Mouse (Mus musculus) embryonic stem cell, embryonic (primary cell): ENCODE results near the gene Olfr417.
"Not testable (repeated sequence)": the region's sequence is repeated elsewhere in the genome, so short reads cannot be mapped to it uniquely, and the experiment has no call there.

Experiments
- CTCF ChIA-PET, 4 experiments: fragments of 300-600 bp in 2 of 4; fragments of 350-600 bp in 2 of 4; sonication (Branson Sonifier 250); formaldehyde crosslinking; loops; one replicate each; lab custom pipeline; 2022; ENCODE audit warnings: inconsistent platforms in 2 of 4; lab: Charles Lee
- POLR2A ChIA-PET, 4 experiments: fragments of 300-600 bp in 2 of 4; fragments of 350-600 bp in 2 of 4; sonication (Branson Sonifier 250); formaldehyde crosslinking; loops; one replicate each; lab custom pipeline; 2022; ENCODE audit warnings: antibody characterized with exemption in 4 of 4, inconsistent platforms in 1 of 4; lab: Charles Lee

The Olfr417 gene

DNA sequence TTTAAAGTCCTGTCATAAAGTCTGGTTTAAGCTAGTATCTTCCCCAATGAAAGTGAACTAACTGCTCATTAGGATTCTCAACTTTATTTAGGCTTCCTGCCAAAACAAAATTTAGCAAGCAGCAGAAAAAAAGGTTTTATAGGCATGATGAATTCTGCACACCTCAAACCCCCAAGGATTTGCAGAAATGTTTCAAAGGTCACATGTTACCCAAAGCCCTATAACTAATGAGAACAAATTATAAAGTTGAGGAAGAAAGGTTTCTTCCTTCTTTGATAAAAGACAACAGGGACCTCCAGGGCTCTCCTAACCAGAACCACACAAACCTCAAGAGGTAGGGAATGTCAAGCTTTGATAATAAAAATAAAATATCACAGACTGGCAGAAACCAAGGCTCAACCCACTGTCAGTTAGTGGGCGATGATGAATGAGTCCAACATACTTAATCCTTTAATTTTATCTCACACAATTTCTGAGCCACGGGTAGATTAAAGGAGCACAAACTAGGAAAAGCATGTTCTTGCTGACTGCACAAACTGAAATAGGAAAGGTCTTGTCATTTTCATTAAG, at the start of gene Olfr417:
Olfr417 (plus strand) TSS at position 241 of the 570 bp plus-strand sequence.
- POLR2A ChIA-PET: no interaction called here
- CTCF ChIA-PET: no interaction called here

DNA sequence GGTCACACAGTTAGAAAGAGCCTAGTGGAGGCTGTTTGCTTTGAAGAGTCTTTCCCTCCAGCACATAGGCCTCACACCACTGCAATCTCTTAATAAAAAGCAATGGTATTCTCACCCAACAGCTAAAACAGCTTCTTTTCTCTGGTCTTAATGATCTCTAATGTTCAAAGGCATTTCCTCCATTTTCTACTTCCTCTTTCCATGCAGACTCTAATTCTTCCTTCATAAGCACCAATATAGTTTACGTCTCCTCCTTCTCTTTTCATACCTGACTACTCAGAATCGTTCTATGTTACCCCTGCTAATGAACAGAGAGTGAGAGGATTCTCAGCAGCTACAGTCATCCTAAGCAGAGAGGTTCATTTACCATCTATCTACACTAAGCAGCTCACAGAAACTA, 47.6 kb upstream of the Olfr417 start:
- CTCF ChIA-PET: no interaction called here
- POLR2A ChIA-PET: no interaction called here

DNA sequence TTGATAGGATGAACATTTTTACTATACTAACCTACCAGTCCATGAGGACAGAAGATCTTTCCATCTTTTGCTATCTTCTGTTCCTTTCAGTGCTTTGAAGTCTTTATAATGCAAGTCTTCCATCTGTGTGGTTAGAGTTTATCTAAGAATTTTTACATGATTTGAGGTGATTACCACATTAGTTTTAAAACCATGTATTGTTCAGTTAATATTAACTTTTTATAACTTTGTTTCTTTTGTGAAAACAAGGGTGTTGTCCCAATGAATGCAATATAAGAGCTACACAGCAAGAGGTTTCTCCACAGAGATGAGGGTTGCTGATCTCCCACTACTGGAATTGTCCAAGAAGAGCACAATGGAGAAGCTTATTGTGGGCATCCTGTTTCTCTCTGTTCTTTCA, 34.7 kb upstream of the Olfr417 start, which contains the start of gene Mptx1:
Mptx1 (plus strand) TSS at position 301 of the 400 bp plus-strand sequence.
- ChIA-PET POLR2A (no interaction called here), CTCF (interaction anchor here in 1 of 4 experiments (1.3 kb wide), 1 partner anchor 1053 kb away, joined by 4 read pairs; the partner anchor contains the start of gene Mptx2)

DNA sequence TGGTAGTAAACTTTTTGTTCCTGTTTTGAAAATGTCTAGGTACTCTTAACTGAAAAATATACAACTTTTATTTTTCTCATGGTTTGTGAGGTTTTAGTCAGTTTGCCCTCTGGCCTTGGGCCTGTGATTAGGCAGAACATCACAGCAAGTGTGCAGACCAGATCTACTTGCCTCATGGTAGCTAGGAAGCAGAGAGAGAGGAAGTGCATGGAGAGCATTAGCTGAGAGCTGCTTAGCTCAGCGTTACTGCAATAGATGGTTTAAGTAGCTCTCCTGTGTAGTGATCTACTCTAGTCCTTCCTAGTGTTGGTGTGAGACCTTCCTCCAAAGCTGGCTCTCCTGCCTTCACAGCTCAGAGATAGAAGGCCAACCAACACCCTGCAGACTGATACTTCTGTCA, 11.3 kb upstream of the Olfr417 start:
- POLR2A ChIA-PET, CTCF ChIA-PET: not testable (repeated sequence)

DNA sequence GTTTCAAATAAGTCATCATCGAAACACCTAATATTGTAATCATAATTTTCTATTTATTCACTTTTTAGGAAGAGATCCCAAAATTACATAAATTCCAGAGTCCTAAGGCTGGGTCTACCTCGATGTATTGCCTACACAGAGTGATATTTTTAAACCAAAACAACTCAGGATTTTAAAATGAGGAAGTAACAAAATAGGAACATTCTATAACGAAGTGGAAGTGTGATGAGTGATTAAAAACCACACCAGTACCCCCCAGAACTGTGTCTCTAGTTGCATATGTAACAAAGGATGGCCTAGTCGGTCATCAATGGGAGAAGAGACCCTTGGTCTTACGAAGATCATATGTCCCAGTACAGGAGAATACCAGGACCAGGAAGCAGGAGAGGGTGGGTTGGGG, 10.3 kb upstream of the Olfr417 start:
- POLR2A ChIA-PET: no interaction called here
- CTCF ChIA-PET: no interaction called here

DNA sequence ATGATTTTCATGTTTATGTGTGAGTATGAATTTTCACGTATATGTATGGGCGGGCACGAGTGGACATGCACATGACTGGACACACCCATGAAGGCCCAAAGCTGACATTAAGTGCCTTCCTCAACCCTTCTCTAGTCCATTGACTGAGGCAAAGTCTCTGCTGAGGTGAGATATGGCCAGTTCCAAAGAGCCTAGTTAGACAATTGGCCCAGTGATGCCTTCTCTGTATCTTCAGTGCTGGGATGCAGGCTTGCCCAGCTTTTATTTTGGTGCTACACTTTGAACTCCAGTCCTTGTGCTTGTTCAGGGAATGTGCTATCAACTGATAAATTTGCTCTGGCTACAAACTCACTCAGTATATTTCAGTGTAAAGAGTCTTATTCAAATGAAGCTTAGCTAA, 8.9 kb downstream of the Olfr417 start:
- ChIA-PET CTCF (no interaction called here), POLR2A (no interaction called here)

DNA sequence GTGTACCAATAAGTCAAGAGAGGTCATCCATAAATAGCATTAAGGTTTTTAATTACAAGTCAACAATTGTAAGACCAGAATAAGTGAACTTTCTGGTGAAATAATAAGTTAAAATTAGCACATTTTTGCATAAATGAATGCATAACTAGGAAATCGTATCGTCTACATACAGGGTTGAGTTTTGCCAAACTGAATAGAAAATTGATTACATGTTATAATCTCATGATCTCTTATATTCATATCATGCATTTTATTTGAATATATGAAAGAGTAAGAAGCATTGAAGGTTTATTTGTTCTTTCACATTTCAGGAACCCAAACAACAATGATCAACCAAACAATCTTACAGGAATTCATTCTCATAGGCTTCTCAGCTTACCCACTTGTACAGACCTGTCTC, 25.8 kb downstream of the Olfr417 start, which contains the start of gene Olfr248:
Olfr248 (plus strand) TSS at position 301 of the 400 bp plus-strand sequence.
- CTCF ChIA-PET: no interaction called here

DNA sequence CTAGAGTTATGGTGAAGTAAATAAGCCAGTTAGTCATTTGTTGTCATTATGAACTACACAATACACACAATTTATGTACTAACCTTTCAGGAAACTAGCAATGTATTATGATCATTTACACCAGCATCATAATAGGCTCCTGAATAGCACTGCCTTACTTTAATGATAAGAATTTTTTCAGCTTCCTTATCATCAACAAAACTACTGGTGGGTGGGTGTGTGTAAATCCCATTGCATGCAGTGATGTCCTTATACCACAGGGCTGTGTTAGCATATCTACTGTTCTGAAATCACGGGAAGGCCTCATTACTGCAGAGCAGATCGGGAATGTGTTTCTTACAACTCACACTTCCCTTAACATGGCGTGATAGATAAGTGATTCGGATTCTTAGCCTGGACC, 58.0 kb downstream of the Olfr417 start:
- POLR2A ChIA-PET: no interaction called here
- CTCF ChIA-PET: no interaction called here

More for the DNA sequence above, 25.8 kb downstream of the Olfr417 start, which contains the start of gene Olfr248:
- POLR2A ChIA-PET: interaction anchor here in 1 of 4 experiments (1.0 kb wide), 1 partner anchor 16 kb away, joined by 3 read pairs; no protein-coding TSS in a partner anchor

DNA sequence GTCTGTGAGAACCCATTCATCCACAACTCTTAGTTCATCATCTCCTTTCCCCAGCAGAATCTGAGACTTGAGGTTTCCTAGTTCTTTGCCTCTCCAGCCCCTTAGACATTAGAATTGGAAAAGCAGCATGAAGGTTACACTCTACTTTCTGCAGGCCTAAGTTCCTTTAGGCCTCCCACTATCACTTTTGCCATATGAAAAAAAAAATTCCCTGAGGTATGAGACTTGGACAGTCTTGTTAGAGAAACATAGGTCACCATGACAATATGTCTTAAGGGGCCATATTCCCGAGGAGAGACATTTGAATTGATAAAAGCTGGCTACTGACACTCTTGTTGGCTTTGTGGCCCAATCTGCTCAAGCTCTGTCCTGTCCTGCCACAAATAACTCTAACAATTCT, 58.8 kb downstream of the Olfr417 start, which contains the start of gene Olfr414:
Olfr414 (plus strand) TSS at position 301 of the 400 bp plus-strand sequence.
- ChIA-PET POLR2A (no interaction called here), CTCF (no interaction called here)
